Mouse (Mus musculus): Measurements from ENCODE around the gene Ano6.

Ano6 gene

DNA sequence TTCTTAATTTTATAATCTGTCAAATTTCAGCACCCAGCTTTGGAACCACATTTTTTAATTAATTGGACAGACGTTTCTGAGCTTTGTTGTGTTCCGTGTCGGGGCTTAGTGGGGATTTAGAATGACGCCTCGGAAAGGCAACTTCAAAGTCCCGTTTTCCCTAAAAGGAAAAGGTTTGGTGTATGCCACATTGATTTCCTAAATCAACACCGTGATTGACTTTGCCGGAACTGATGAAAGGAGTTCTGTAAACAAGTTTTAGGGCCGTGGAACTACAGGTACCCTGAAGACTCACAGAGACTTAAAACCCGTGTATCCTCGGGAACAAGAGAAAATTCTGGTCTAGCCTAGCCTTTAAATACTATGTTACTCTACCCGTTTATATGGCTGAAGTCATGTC lies 107.0 kb downstream of the Ano6 start:
- no peak for TF ChIP-seq GATA4 (IDR thresholded peaks at IDR 0.05; ENCODE audit: insufficient replicate concordance, low read length)

DNA sequence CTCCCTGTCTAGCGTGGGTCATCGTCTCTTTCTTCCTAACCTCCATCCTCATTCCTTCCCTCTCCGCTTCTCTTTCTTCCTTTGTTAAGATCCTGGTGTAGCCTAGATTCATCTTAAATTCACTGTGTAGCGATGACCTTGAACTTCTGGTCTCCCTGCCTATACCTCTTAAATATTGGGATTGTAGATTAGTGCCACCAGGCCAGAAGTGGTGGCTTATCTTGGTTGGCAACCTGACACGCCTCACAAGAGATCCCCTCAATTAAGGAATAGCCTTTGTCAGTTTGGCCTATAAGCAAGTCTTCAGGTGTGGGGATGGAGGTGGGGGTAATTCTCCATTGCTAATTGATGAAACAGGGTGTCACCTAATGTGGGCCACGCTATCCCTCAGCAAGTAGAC lies 107.8 kb downstream of the Ano6 start:
- no peak for TF ChIP-seq GATA4 (IDR thresholded peaks at IDR 0.05; ENCODE audit: insufficient replicate concordance, low read length)

DNA sequence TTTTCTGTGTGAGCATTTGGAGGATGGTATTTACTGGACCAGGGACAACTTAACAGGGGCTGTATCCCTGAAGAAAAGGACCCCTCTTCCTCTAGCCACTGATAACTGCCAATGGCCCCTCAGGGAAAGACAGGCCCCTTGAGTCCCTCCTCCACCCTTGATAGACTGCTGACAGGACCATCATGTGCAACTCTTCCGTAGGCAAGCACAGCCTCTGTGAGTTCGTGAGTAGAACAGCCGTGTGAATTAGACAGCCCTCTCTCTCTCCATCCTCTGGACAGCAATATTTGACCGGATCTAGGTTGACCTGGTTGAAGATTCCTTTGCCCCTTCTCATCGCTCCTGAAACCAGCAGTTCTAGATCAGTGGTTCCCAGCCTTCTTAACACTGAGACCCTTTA lies 111.8 kb downstream of the Ano6 start:
- TF ChIP-seq GATA4 (IDR thresholded peaks at IDR 0.05; ENCODE audit: insufficient replicate concordance, low read length): no peak

GRCm38 (mm10) chr15:95904247-95904646 lies 113.6 kb downstream of the Ano6 start:
- TF ChIP-seq GATA4 (IDR thresholded peaks at IDR 0.05; ENCODE audit: insufficient replicate concordance, low read length): no peak

GRCm38 (mm10) chr15:95906017-95906749 lies 115.5 kb downstream of the Ano6 start:
- no peak for TF ChIP-seq GATA4 (IDR thresholded peaks at IDR 0.05; ENCODE audit: insufficient replicate concordance, low read length)

- TF ChIP-seq GATA4 (IDR thresholded peaks at IDR 0.05; ENCODE audit: insufficient replicate concordance, low read length): no peak
Observed at GRCm38 (mm10) chr15:95906891-95907290, 116.2 kb downstream of the Ano6 start.

- no peak for TF ChIP-seq GATA4 (IDR thresholded peaks at IDR 0.05; ENCODE audit: insufficient replicate concordance, low read length)
Observed at GRCm38 (mm10) chr15:95907337-95907736, 116.7 kb downstream of the Ano6 start.

GRCm38 (mm10) chr15:95907909-95908308 lies 117.3 kb downstream of the Ano6 start:
- no peak for TF ChIP-seq GATA4 (IDR thresholded peaks at IDR 0.05; ENCODE audit: insufficient replicate concordance, low read length)

DNA sequence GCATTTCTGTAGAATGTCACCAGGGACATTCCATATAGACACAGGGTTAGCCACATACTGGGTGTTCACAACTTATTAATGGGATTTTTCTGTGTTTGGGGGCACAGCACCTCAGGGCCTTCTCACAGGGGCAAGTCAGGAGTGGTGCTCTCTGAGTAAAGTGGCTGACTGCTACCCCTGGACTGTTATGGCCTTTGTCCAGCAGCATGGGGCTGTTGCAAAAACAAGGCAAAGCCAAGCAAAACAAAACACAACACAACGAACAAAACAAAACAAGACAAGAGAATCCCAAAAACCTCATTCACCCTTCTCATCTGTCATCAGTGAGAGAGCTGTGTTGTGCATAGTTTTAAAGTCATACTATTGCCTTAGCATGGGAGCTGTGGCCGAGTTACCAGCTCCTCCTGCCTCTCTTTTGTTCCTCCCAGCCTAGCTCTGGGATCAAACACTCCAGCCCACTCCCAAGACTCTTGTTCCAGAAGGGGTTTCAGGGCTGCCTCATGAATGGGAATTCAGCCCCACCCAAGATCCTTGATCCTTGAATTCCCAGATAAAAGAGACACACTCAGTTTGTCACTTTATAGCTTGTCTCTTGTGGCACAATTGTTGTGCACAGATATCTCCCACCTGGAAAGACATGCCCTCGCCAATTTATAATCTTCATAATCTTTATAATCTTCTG lies 119.6 kb downstream of the Ano6 start:
- no peak for TF ChIP-seq GATA4 (IDR thresholded peaks at IDR 0.05; ENCODE audit: insufficient replicate concordance, low read length)

- TF ChIP-seq GATA4 (IDR thresholded peaks at IDR 0.05; ENCODE audit: insufficient replicate concordance, low read length): no peak
Observed at GRCm38 (mm10) chr15:95914963-95915362, 124.3 kb downstream of the Ano6 start.

DNA sequence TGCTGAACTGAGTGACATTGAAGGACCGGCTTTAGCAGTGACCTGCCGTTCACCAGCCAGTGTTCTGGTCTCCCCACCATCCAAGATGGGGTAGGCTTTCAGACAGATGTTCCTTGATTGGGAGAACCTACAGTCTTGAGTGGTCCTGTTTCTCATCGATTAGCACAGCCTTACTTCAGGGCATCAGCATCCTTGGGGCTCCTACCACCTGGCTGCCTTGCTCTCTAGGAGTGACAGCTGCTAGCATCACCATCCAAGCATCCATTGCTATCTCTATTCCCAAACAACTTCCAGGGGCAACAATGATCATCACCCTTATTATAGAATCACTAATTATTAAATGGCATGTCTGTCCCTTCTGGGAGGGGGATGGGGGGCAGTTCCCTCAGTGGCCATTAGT lies 124.8 kb downstream of the Ano6 start:
- no peak for TF ChIP-seq GATA4 (IDR thresholded peaks at IDR 0.05; ENCODE audit: insufficient replicate concordance, low read length)

GRCm38 (mm10) chr15:95917330-95917729 lies 126.7 kb downstream of the Ano6 start:
- TF ChIP-seq GATA4 (IDR thresholded peaks at IDR 0.05; ENCODE audit: insufficient replicate concordance, low read length): no peak

DNA sequence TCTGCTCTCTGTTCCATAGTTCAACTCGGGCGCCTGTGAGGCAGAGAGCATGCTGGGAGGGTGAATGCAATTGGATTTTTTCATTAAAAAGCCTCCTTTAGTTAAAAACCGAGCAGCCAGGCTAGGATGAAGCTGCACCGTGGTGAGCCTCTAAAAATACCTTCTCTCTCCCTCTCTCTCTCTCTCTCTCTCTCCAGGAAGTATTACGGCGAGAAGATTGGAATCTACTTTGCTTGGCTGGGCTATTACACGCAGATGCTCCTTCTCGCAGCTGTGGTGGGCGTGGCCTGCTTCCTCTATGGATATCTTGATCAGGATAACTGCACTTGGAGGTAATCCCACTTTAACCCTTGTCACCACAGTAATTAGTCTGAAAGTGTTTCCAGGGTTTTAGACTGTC lies 129.4 kb downstream of the Ano6 start:
- no peak for TF ChIP-seq GATA4 (IDR thresholded peaks at IDR 0.05; ENCODE audit: insufficient replicate concordance, low read length)

DNA sequence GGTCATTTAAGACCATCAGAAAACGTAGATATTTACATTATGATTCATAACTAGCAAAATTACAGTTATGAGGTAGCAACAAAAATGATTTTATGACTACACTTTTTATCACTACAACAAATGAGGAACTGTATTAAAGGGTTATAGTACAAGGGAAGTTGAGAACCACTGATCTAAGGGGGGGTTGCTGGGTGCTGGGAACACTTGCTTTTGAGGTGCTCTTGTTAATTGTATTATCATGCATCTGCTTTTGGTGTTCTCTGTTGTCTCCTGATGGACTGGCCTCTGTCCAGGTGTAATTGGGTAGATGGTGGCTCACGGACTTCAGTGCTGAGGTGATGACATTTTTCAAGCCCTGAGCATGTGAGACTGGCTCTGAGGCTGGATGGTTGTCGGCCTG lies 130.4 kb downstream of the Ano6 start:
- no peak for TF ChIP-seq GATA4 (IDR thresholded peaks at IDR 0.05; ENCODE audit: insufficient replicate concordance, low read length)

GRCm38 (mm10) chr15:95921639-95922038 lies 131.0 kb downstream of the Ano6 start:
- TF ChIP-seq GATA4 (IDR thresholded peaks at IDR 0.05; ENCODE audit: insufficient replicate concordance, low read length): no peak

GRCm38 (mm10) chr15:95922558-95922957 lies 131.9 kb downstream of the Ano6 start:
- no peak for TF ChIP-seq GATA4 (IDR thresholded peaks at IDR 0.05; ENCODE audit: insufficient replicate concordance, low read length)
